Mouse (Mus musculus): ENCODE results near the gene Adam22.

Gene Adam22

DNA sequence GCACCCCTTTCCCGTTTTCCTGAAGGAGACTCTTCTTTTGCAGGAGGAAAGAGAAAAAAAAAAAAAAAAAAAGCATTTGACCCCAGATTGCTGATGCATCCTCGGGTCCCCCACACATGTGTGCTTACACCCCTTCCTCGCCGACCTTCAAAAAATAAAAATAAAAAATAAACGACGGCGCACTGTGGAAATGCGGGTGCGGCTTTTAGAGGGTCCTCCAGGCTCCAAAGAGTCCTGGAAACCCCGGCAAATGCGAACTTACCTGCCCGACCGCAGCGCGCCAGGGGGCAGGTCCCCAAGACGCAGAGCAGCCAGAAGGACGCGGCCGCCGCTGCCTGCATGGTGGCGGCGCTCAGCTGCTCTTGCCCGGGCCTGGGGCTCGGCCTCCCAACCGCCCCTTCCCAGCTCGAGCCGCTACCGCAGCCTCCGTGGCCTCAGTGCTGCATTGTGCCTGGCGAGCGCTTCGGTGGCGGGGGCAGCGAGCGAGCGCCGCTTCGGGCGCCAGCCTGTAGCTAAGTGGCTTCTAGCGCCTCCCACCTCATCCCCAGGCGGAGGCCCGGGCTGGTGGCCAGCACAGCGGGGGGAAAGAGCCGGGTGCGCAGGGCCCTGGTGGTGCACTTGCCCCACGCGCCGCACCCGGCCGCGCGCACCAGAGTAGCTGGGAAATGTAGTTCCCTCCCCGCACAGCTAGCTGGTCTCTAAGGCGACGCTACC, at the start of gene Adam22:
TSS of gene Adam22 (minus strand) at position 547 of the 714 bp plus-strand sequence.
- 1% methylated on average over 54 of the region's 55 CpGs for WGBS

DNA sequence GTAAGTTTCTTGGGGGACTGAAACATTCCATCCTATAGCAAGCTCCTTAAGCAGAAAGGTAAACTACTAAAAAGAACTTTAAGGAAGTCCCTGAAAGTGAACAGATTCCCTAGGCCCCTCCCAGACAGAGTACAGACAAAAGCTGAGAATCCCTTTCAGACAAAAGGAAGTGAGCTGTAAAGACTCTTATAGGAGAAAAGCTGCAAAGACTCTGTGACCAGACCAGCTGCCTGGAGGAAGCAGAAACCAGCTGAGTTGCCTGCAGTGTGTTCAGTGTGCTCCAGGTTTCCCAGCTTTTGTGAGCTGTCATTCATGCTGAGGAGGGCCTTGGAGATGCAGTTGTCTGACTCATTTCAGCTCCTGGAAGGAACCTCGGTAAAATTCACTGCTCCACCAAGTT, 49.5 kb upstream of the Adam22 start:
- 50% methylated on average over 1 of the region's 1 CpGs for WGBS

DNA sequence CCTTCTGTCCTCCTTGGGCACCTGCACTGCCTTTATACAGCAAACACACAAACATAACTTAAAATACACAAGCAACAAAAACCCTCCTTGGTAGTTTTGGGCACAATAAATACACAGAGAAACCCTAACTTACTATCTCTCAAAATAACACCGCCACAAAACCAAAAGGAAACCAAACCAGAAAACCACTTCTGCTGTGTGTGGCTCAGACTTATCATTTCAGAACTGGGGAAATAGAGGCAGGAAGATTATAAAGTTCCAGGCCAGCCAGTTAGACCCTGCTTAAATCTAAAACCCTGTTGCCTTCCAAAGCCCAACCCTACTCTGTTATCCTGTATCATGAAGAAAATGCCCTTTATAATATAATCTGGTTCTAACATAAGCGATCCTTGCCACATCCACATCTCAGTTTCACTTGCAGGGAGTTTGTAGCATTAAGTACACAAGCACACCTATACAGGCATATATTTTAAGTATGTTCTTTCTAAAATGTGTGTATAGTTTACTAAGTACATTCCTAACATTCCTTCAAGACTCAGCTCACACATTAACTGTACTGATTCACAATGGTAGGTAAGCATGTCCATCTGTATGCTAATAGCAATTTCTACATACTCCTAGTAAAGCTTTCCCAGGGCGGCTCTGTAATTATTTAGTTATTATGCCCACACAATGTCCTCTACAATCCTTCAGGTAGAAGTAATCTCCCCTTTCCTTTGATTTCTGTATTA, 48.9 kb upstream of the Adam22 start:
- 91% methylated on average over 3 of the region's 3 CpGs for WGBS

DNA sequence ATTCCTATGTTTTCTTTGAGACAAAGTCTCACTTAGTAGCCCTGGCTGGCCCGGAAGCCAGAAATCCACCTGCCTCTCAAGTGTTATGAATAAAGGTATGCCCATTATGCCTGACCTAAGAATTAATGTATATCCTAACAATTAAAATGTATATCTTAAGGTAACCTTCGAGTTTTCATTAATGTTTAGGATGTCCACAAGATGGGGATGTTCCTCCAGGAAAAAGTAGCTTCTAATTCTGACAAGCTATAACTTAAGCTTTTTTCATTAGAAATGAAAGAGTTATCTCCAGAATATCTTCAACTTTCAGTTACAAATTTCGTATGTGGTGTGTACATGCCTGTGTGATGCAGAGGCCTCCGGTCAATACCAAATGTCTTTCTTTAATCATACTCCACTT, 40.8 kb upstream of the Adam22 start:
- WGBS = 81% methylated on average over 4 of the region's 4 CpGs

DNA sequence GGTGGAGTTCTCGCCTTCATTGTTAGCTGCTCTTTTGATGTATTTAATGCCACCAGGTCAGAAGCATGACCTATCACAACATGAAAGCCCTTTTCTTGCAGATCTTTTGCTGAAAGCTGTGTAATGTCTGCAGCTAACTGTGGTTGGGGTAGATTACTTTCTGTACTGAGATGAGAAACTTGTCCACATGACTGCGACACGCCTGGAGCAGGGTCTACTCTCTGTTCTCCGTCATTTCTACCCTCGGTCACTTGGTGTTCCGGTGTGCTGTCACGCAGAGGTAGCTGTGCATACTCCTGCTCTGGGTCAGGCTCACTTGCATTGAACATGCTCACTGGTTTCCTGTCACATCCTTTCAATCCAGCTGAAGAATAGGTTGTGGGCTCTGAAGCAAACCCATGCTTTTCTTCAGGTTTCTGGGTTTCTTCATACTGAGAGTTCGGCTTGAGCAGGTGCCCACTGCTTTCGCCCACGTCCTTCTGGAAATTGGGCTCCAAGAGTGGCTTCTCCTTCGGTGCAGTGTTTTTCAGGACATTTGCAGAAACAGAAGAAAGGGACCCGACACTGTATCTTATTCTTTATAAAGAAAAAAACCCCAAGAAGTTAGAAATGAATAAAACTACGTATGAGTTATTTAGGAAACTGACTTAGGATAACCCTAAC, 29.8 kb upstream of the Adam22 start:
- WGBS = 85% methylated on average over 13 of the region's 13 CpGs

DNA sequence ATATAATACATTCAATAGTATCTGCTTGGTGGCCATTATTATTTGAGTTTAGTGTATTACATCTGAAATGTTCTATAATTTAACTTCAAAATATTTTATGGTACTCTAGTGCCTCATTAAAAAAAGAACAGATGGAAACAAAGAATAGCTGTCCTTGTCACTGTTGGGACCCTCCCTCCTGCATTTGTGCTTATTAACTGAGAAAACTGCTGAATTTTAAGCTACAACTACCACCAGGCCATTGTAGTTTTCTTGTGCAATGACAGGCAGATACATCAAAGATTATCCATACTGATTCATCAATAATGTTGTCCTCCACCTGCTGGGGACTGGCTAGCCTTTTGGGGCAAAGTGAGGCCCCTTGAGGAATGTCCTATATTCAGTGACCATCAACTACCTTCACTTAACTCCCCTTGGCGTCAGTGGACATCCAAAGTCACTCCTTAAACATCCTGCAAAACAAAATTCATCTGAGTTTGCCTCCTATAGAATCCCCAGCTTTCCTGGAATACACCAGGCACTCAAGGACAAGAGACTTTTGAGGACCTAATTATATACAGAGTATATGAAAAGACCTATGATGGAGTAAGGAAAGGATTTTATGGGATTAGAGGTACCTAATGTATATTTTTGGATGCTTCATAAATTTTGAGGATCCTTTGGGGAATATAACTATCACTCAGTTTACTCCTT, 26.1 kb upstream of the Adam22 start:
- 78% methylated on average over 1 of the region's 1 CpGs for WGBS

DNA sequence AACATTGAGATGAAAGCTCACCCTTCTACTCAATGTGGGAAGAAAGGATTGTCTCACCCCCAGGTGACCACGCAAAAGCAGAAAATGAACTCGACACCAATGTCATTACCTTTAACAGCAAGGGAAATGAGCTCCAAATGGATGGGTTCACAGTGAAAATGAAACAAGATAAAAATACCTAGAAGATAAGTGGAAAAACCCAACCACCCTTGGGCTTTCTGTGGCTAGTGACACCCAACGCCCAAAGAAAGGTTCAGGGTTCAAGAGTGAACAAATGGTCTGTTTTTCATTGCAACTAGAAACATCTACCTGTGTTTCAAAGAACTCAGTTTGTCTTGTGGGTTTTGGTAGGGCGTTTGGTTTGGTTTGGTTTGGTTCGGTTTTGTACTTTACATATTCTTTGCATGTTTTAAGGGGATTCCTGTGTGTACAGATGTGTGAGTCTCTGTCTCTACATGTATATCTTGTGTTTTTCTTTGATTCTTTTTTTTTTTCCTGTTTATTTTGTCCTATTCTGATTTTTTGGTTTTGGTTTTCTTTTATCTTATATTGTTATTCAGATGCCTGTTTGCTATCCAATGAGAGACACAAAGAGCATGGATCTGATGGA, 6.4 kb upstream of the Adam22 start:
- 88% methylated on average over 5 of the region's 5 CpGs for WGBS

DNA sequence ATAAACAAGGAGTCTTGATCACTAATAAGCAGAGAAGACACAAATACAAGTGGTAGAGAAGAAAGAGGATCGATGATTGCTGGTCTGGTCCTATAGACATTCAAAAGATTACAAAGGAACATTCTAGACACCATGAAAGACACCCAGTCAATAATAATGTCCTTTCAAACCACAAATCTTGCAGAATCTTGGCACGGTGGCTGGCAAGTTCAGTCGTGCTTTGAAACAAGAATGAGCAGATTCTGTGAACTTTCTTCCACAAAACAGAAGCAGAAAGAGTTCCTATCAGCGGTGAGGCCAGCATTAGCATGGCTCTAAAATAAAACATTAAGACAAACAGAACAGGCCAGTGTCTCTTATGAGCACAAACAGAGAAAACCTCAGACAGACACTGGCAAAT, 5.5 kb upstream of the Adam22 start:
- WGBS = 61% methylated on average over 4 of the region's 4 CpGs

DNA sequence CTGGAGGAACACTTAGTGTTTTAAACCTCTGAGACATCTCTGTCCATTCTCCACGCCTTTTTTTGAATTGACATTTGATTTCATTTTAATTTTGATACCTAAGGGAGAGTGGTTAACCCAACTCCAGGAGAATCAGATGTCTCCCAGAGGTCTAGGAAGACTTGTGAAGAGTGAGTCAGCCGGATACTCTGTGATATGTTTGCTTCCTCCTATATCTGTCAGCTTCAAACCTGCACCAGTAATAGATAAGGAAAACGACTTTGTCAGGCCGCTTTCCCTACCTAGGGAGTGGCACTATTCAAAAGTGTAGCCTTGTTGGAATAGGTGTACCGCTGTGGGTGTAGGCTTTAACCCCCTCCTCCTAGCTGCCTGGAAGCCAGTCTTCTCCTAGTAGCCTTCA, 821 bp upstream of the Adam22 start:
- WGBS = 90% methylated on average over 5 of the region's 5 CpGs

DNA sequence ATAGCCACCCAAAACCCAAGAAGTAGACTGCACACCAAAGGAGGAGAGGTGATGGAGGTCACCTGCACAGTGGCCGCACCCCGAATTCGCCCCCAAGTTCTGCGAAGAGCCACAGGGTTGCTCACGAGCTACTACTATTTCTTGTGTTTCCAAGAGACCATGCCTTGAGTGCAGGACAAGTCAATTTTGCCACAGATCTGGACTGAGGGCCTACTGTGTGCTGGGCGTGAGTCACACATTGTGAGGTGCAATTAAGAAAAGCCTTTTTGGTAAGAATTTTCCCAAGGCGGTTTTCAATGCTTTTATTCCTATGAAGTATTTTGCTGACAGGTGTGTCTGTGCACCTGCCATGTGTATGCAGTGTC, 350 bp upstream of the Adam22 start:
- WGBS = 39% methylated on average over 7 of the region's 7 CpGs

DNA sequence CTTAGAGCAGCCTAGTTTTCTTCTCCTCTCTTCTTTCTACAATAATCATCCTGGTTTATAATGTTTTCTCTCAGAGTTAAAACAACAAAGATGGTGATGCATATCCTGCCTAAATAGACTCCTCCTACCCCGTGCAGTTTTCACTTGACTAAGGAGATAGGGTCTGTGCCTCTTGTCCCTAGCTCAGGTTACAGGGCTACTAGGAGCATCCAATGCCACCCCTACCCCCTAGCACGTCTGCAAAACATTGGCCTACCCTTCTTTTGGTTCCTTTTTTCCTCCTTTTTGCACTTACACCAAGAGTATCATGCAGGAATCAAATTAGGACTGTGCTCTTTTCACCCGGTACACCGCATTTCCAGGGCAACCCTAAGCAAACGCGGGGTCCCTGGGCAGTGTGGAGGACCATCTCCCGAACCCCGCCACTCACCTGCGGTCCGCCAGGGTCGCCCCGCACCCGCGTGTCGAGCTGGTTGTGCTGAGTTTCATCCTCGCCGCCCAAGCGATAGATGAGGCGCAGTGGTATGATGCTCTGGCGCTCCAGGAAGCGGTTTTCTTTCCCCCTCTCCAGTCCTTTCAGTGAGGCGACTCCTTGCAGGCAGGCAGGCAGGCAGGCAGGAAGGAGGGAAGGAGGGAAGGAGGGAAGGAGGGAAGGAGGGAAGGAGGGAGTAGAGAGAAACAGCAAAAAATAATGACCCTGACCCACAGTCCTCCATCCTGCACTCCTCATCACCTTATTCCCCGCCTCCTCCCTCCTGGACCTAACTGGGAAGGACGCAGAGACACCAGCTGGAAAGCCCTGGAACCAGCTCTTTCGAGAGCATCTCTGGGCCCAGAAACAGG, 968 bp downstream of the Adam22 start:
- 4% methylated on average over 25 of the region's 25 CpGs for WGBS

DNA sequence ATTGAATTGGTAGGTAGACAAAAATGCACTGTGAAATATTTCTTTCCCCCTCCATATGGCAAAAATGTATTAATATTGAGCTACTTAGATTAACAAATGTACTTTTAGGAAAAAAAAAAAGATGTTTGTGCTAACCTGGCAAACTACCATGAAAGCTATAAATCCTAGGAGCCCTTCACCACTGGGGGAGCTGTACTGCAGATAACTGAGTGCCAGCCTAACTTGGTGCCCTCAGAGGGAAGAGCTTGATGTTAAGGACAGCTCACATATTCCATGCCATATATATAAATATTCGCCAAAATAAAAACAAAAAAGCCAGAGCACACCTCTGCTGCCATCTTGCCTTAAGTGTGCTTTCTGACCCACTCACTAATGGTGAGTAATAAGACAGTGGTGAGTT, 5.6 kb downstream of the Adam22 start:
- WGBS = 71% methylated on average over 1 of the region's 1 CpGs

DNA sequence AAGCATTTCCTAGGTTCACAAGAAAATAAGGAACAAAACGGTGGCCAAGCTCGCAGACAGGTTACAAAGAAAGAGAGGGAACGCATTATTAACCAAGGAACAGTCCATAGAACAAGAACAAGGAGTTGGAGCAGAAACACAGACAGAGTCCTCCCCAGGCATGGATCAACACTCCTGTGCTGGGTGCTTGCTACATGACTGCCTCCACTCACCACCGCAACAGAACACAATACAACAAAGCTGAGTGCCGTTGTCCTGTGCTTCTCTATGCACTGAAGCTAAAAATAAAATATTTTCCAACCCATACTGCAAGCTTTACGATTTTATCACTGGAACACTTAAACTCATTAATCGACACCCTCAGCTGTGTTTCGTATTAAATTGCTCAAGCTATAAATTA, 10.3 kb downstream of the Adam22 start:
- WGBS = 64% methylated on average over 8 of the region's 8 CpGs

DNA sequence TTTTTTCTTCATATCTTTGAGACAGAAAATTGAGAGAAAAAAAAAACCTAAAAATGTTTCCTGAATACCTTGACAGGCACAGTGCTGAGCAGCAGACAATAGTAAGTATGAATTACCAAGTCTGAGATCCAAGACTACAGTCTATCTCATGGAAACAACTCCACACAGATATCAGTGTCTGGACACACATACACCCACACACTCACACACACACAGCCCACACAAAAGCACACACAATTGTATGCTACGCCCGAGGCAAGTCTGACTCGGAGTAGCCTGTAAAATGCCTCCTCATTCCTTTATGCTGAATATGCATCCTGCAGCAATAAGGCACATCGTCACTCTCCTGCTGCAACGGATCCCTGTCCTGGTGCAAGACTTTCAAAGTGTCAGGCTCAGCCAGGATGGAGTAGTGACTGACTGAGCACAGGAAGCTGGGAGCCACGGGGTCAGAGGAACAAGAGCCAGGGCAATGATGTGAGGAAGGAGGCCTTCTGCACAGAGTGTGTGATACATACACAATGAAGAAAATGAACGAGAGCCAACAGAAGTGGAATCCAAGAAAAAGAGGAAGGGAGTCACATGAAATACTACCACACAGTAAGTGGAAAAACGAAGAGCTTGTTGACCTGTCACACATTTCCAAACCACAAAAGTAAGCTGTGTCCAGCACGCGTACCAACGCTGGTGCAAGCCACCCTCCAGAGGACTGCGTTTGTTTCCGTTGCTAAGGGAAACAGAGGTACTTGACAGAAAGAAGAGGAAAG, 10.9 kb downstream of the Adam22 start:
- WGBS = 35% methylated on average over 13 of the region's 13 CpGs

DNA sequence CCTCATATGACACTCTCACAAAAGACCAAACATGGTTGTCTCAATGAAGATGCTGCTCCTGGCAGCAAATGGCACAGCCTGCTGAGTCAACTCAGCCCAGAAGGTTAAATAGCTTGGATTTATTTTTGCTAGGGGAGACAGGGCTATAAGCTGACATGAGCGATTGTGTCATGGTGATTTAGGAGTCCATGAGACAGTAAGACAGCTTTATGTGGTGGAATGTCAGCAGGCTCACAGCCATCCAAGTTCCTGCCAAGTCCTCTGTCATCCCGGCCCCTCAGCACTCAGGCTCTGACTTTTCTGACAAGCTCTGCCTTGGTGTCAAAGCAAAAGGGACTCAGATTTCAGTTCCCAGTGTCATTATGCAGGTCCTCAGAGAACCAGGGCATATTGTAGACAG, 11.6 kb downstream of the Adam22 start:
- WGBS = 51% methylated on average over 2 of the region's 2 CpGs

DNA sequence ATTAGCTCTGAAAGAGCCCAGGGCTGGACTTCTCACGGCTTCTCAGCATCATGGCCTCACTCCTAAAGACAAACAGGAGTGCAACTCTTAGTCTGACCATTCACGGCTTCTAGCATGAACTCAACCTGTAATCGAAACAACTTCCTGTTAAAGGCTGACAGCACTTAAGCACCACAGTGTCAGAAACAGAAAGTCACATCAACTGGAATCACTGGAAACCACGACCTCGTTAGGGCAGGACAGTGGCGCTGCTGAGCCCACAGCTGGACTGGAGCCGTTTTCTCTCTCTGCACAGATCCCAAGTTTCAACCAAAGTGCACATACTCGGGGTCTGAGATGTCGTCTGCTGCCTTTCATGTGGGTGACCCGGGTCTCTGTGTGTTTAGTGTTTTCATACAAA, 18.4 kb downstream of the Adam22 start:
- 73% methylated on average over 10 of the region's 10 CpGs for WGBS

DNA sequence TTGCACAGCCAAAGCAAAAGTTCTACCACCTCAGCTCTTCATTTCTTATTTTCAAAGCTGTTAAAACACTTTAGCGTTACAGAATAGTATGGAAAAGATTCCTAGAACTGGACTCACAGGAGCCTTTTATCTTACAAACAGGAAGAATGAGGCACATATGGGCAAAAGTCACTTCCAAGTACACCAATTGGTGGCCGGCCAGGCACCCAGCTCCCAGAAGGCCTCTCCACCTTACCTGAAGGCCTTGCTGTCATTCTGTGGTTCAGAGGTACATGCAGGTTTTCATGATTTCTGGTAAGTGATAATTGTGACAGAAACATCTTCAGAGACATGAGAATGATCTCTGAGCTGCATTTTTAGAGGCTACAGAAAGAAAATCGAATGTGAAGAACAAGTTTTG, 24.7 kb downstream of the Adam22 start:
- 76% methylated on average over 3 of the region's 3 CpGs for WGBS

DNA sequence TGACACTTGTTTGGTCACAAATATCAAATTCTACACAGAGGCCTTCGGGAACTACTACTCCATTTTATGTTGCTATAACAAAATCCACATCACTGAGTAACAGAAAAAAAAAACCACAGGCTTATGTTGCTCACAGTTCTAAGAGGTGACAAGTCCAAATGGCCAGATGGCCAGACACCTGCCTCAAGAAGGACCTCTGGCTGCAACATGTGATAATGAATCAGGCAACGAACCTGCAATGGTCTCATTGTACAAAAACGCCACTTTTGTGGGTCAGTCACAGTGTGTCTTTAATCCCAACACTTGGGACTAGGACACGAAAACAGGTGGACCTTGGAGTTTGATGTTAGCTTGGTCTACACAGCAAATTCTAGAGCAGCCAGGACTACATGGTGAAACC, 26.3 kb downstream of the Adam22 start:
- WGBS = 84% methylated on average over 4 of the region's 4 CpGs

DNA sequence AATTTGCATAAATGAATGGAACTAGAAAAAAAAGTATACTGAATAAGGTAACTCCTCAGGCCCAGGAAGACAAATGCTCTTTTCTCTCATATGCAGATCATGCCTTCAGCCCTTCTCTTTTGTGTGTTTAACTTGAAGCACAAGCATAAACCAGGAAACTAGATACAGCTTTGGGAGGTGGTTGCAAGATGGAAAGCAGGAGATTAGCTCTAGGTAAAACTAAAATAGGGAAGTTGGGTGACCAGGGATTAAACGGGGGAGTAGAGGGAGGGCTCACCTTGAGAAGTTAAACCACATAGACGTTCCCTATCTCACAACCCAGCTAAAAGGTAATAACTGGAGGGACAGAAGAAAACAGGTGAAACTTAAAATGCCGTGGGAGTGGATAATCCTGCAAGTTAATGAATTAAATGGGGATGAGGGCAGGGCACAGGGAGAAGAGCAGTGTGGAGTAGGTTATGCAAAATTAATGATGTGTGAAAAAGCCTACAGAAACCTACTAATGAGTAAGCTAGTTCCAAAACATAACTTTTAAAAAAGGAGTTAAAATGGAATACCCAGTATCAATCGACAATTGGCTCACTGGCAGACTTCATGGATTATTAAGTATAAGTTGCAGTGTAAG, 40.2 kb downstream of the Adam22 start:
- WGBS = 67% methylated on average over 4 of the region's 4 CpGs

DNA sequence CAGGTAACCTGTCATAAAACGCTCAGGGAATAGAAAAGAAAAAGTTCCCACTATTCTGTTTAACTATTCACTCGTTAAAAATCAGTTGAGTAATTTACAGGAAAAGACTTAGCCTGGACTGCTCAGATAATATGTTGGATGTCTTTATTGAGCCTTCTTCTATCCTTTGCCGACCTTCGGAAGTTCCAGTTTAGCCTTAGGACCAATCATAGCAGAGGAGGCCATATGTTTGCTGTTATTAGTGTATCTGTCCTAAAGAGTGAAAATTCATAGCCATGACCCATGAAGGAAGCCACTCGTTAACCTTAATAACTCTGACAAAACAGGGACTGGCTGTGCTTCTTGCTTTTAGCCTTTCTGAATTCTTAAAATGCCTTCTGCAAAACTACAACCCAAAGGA, 41.3 kb downstream of the Adam22 start:
- WGBS = 74% methylated on average over 5 of the region's 5 CpGs
